Mouse (Mus musculus) ES-Bruce4 (cell line): Measurements from ENCODE around the gene Zfp512b. TPM values are rescaled to one million over a fixed set of nuclear protein-coding genes. Genes with fewer than 3 reads are reported as not detected.
A peak's percentile ranks its signal among the peaks of the same experiment; 100 is the strongest.

Experiments used
- H3K27ac ChIP-seq: 2 replicates; pipeline ENCODE4 v1.5.1; 2012; ENCODE audit warnings: low read length, inconsistent platforms; ENCODE audit not compliant: insufficient read depth
- H3K27me3 ChIP-seq: 2 replicates; pipeline ENCODE4 v1.6.1; 2012; ENCODE audit warnings: mild to moderate bottlenecking, low read length, inconsistent platforms; ENCODE audit not compliant: control insufficient read depth, poor library complexity, insufficient read depth, severe bottlenecking
- H3K36me3 ChIP-seq: 2 replicates; pipeline ENCODE4 v1.6.1; 2012; ENCODE audit warnings: inconsistent platforms, mild to moderate bottlenecking, low read length, moderate library complexity; ENCODE audit not compliant: control insufficient read depth, poor library complexity, insufficient read depth, severe bottlenecking
- H3K4me1 ChIP-seq: one replicate; pipeline ENCODE4 v1.8.1; 2011; ENCODE audit warnings: low read length; ENCODE audit not compliant: control insufficient read depth, insufficient read depth
- H3K4me3 ChIP-seq: 2 replicates; pipeline ENCODE4 v1.5.1; 2011; ENCODE audit warnings: low read depth, mild to moderate bottlenecking, low read length
- H3K9ac ChIP-seq: 2 replicates; pipeline ENCODE4 v1.6.1; 2012; ENCODE audit warnings: low read depth, mild to moderate bottlenecking, inconsistent platforms; ENCODE audit not compliant: poor library complexity, severe bottlenecking
- H3K9me3 ChIP-seq: replicated peaks from 2 replicates; pipeline ENCODE4 v1.6.1; 2012; ENCODE audit warnings: mild to moderate bottlenecking, low read length, inconsistent platforms; ENCODE audit not compliant: control insufficient read depth, poor library complexity, insufficient read depth, severe bottlenecking
- CTCF ChIP-seq: IDR thresholded peaks from one replicate; pipeline ENCODE4 v1.8.1; 2011; ENCODE audit warnings: low read depth, low read length
- EP300 ChIP-seq: IDR thresholded peaks from 2 replicates; pipeline ENCODE4 v1.6.1; 2011; ENCODE audit warnings: low read depth, low read length; ENCODE audit not compliant: insufficient read depth
- POLR2A ChIP-seq: IDR thresholded peaks from one replicate; pipeline ENCODE4 v1.8.1; 2011; ENCODE audit warnings: low read length; ENCODE audit not compliant: insufficient read depth
- polyA plus RNA-seq: library from polyadenylated mRNA; stranded (reverse); fragments of >200 nt; gene quantifications from 2 replicates; pipeline ENCODE4 v1.2.4, GENCODE M21; 2011; ENCODE audit warnings: low read depth; ENCODE audit not compliant: missing spikeins, insufficient read depth, insufficient read length

The Zfp512b gene
- polyA plus RNA-seq, 1 experiment = 14.6 TPM

GRCm38 (mm10) chr2:181571941-181572670, 20.5 kb downstream of the Zfp512b start:
- Histone ChIP-seq H3K9ac (no peak overlapping the region), H3K27ac (no peak overlapping the region), H3K36me3 (no peaks in the 10 kb centered on the region), H3K4me3 (no peak overlapping the region), H3K9me3 (no peaks in the 10 kb centered on the region), H3K27me3 (no peaks in the 10 kb centered on the region), H3K4me1 (no peaks in the 10 kb centered on the region)
- TF ChIP-seq POLR2A (no peak), CTCF (no peak)

GRCm38 (mm10) chr2:181570921-181571595, 21.5 kb downstream of the Zfp512b start:
- no peaks in the 10 kb centered on the region for H3K4me1 ChIP-seq
- H3K36me3 ChIP-seq = no peaks in the 10 kb centered on the region
- no peak overlapping the region for H3K9ac ChIP-seq
- no peak overlapping the region for H3K27ac ChIP-seq
- H3K9me3 ChIP-seq = no peaks in the 10 kb centered on the region
- H3K4me3 ChIP-seq = no peak overlapping the region
- H3K27me3 ChIP-seq = no peaks in the 10 kb centered on the region
- TF ChIP-seq EP300 = no peak
- TF ChIP-seq POLR2A = no peak
- no peak for TF ChIP-seq CTCF

GRCm38 (mm10) chr2:181570375-181570774, 22.2 kb downstream of the Zfp512b start:
- TF ChIP-seq EP300 (no peak), POLR2A (no peak), CTCF (no peak)
- H3K36me3 ChIP-seq = no peaks in the 10 kb centered on the region
- no peaks in the 10 kb centered on the region for H3K9me3 ChIP-seq

GRCm38 (mm10) chr2:181569856-181570255, 22.7 kb downstream of the Zfp512b start:
- Histone ChIP-seq H3K9ac (no peak overlapping the region), H3K4me1 (no peaks in the 10 kb centered on the region), H3K36me3 (no peaks in the 10 kb centered on the region), H3K27ac (no peak overlapping the region), H3K4me3 (no peak overlapping the region), H3K27me3 (no peaks in the 10 kb centered on the region), H3K9me3 (no peaks in the 10 kb centered on the region)
- TF ChIP-seq CTCF = no peak
- no peak for TF ChIP-seq POLR2A
- TF ChIP-seq EP300 = no peak

More at GRCm38 (mm10) chr2:181570375-181570774, 22.2 kb downstream of the Zfp512b start:
- Histone ChIP-seq H3K27ac (no peak overlapping the region), H3K9ac (no peak overlapping the region), H3K4me1 (no peaks in the 10 kb centered on the region), H3K4me3 (no peak overlapping the region), H3K27me3 (no peaks in the 10 kb centered on the region)

- H3K27ac ChIP-seq = no peak overlapping the region
Measured at GRCm38 (mm10) chr2:181568272-181569008, 24.2 kb downstream of the Zfp512b start.

GRCm38 (mm10) chr2:181567338-181567737, 25.3 kb downstream of the Zfp512b start:
- no peaks in the 10 kb centered on the region for H3K36me3 ChIP-seq
- TF ChIP-seq CTCF (no peak), EP300 (no peak), POLR2A (no peak)
- no peak overlapping the region for H3K4me3 ChIP-seq
- no peaks in the 10 kb centered on the region for H3K4me1 ChIP-seq
- H3K9ac ChIP-seq = no peak overlapping the region
- no peak overlapping the region for H3K27ac ChIP-seq
- H3K9me3 ChIP-seq = no peaks in the 10 kb centered on the region
- H3K27me3 ChIP-seq = no peaks in the 10 kb centered on the region

More at GRCm38 (mm10) chr2:181568272-181569008, 24.2 kb downstream of the Zfp512b start:
- Histone ChIP-seq H3K36me3 (no peaks in the 10 kb centered on the region), H3K4me3 (no peak overlapping the region), H3K9me3 (no peaks in the 10 kb centered on the region), H3K27me3 (no peaks in the 10 kb centered on the region), H3K4me1 (no peaks in the 10 kb centered on the region), H3K9ac (no peak overlapping the region)
- TF ChIP-seq POLR2A = no peak
- TF ChIP-seq CTCF = peak; percentile 60
- no peak for TF ChIP-seq EP300
